Mouse (Mus musculus) embryonic facial prominence, embryonic 15.5 days (tissue): ENCODE data around the gene Gtpbp3. TPM values are rescaled to one million over a fixed set of nuclear protein-coding genes. Genes with fewer than 3 reads are reported as not detected.
A peak's percentile ranks its signal among the peaks of the same experiment; 100 is the strongest.

ENCODE experiments used
- ATAC-seq: fragments of 200-750 bp; cut with Nextera tagmentation; 2 replicates; pipeline ENCODE4 v1.8.0; 2017; ENCODE audit warnings: low read depth, moderate TSS enrichment; ENCODE audit not compliant: insufficient number of reproducible peaks, low FRiP score, low TSS enrichment
- H3K27ac ChIP-seq: fragments of 300-500 bp; sonication (generic); replicated peaks from 2 replicates; pipeline ENCODE4 v1.5.1; 2015; ENCODE audit warnings: mild to moderate bottlenecking, inconsistent platforms
- H3K27me3 ChIP-seq: fragments of 300-500 bp; sonication (generic); 2 replicates; pipeline ENCODE4 v1.6.1; 2015; ENCODE audit warnings: inconsistent platforms
- H3K36me3 ChIP-seq: fragments of 300-500 bp; sonication (generic); 2 replicates; pipeline ENCODE4 v1.6.1; 2015; ENCODE audit warnings: mild to moderate bottlenecking, inconsistent platforms
- H3K4me1 ChIP-seq: fragments of 300-500 bp; sonication (generic); 2 replicates; pipeline ENCODE4 v1.6.1; 2015; ENCODE audit warnings: inconsistent platforms
- H3K4me2 ChIP-seq: fragments of 300-500 bp; sonication (generic); replicated peaks from 2 replicates; pipeline ENCODE4 v1.6.1; 2015; ENCODE audit warnings: mild to moderate bottlenecking, inconsistent platforms
- H3K4me3 ChIP-seq: fragments of 300-500 bp; sonication (generic); replicated peaks from 2 replicates; pipeline ENCODE4 v1.5.1; 2015; ENCODE audit warnings: mild to moderate bottlenecking, inconsistent platforms
- H3K9ac ChIP-seq: fragments of 300-500 bp; sonication (generic); 2 replicates; pipeline ENCODE4 v1.6.1; 2015; ENCODE audit warnings: inconsistent platforms
- H3K9me3 ChIP-seq: fragments of 300-500 bp; sonication (generic); replicated peaks from 2 replicates; pipeline ENCODE4 v1.6.1; 2016; ENCODE audit warnings: inconsistent platforms
- WGBS: fragments of 180-500 bp; shearing (Covaris S2); methylation state at CpG from one replicate; pipeline ENCODE4 v1.1.7; 2015; 5-methylcytosine and 5-hydroxymethylcytosine counted together
- polyA plus RNA-seq: library from polyadenylated mRNA; unstranded; fragments of >200 nt; fragmentation: Nextera tagmentation; extraction: Ambion mirVana; gene quantifications from 2 replicates; pipeline ENCODE4 v1.2.1, GENCODE M21; 2015

Gene Gtpbp3
- polyA plus RNA-seq, 1 experiment from 2014 or later, result 17.3 TPM

DNA sequence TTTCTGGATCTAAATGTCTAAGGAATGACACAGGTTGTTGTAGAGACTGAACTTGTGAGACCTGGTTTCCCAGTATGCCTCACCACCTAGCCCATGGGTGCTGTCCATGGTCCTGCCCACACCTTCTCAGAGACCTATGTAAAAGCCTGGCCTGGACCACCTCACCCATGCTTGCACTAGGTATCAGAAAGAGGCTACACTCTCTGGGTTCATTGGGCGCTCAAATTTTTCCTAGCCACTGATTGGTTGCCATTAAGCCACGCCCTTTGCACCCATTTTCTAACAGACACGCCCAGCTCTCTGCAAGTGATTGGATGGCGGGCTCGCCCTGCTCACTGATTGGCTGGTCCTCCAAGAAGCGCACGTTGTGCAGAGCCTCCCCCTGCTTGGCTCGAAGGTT, 4.0 kb upstream of the Gtpbp3 start:
- no peak for ATAC-seq
- Histone ChIP-seq H3K27ac (no peak overlapping the region), H3K9ac (no peak overlapping the region), H3K9me3 (no peaks in the 10 kb centered on the region), H3K4me3 (no peak overlapping the region), H3K27me3 (no peaks in the 10 kb centered on the region), H3K36me3 (peaks cover 36% of the 10 kb centered on the region), H3K4me2 (no peak overlapping the region), H3K4me1 (peaks cover 21% of the 10 kb centered on the region)
- WGBS, result 50% methylated on average over 8 of the region's 8 CpGs

GRCm38 (mm10) chr8:71484736-71485135, 3.2 kb upstream of the Gtpbp3 start:
- peaks cover 29% of the 10 kb centered on the region for H3K4me1 ChIP-seq
- peak overlapping the region; percentile 80 for H3K4me3 ChIP-seq
- WGBS, result 91% methylated on average over 19 of the region's 19 CpGs
- no peaks in the 10 kb centered on the region for H3K9me3 ChIP-seq
- H3K4me2 ChIP-seq, result peak overlapping the region; percentile 81
- H3K36me3 ChIP-seq, result peaks cover 31% of the 10 kb centered on the region
- no peak for ATAC-seq
- H3K27me3 ChIP-seq, result no peaks in the 10 kb centered on the region
- H3K27ac ChIP-seq, result no peak overlapping the region
- peak overlapping the region; percentile 85; the same call in 1 of the 2 replicates for H3K9ac ChIP-seq

DNA sequence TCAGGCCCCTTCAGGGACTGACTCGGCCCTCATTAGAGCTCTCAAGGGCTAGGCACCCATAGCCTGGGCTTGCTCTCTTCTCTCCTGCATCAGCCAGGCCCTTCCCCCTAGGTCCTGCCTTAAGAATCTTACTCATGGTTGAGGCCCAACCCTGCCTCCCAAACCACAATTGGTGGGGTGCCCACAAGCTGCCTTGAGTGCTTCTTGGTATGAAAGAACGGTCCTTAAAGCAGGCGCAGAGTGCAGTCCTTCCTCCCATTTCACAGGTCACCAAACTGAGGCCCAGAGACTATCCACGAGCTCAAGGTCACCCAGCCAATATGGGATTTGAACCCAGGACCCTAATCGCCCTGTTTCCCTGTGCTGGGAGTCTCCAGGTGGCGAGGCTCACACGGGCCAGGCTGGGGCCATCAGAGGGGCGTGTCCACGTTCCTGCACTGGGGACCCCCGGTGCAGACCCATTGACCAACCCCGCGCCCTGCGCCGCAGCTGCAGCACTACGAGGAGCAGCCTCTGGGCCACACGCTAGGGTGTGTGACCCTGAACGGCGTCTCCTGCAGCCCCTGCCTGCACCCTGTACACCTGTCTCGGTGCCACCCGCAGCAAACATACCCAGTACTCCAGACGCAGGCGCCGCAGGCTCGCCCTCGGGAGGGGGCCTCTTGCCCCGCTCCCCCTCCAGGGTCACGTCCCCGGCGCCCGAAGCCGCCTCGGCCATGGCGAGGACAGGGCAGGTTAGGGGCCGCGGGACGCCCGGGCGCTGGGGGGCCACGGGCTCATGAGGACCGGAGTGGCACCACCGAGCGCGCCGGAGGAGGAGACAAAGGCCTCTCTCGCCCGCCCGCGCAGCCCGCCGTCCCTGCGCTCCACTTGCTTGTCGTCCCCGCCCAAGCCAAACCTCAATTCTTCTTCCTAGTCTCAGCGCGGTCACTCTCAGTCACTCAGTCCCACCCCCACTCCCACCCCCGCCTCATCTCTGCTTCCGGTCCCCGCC, 2.5 kb upstream of the Gtpbp3 start, which contains the start of gene Ano8:
TSS of gene Ano8 (minus strand) at position 822 of the 994 bp plus-strand sequence.
- Histone ChIP-seq H3K4me2 (peak within 1 kb of the TSS; percentile 81), H3K4me3 (peak within 1 kb of the TSS; percentile 80), H3K9me3 (no peaks in the 10 kb centered on the region), H3K9ac (peak within 1 kb of the TSS; percentile 85), H3K4me1 (peaks cover 34% of the 10 kb centered on the region), H3K27me3 (no peaks in the 10 kb centered on the region), H3K27ac (peak within 1 kb of the TSS; percentile 83; the same call in 1 of the 2 replicates), H3K36me3 (peaks cover 25% of the 10 kb centered on the region)
- ATAC-seq, result peak; percentile 68
- 5% methylated on average over 47 of the region's 58 CpGs for WGBS

- Histone ChIP-seq H3K27ac (peak overlapping the region; percentile 60; the same call in 1 of the 2 replicates), H3K9me3 (no peaks in the 10 kb centered on the region), H3K9ac (no peak overlapping the region), H3K36me3 (peaks cover 25% of the 10 kb centered on the region), H3K4me2 (peak overlapping the region; percentile 81), H3K27me3 (no peaks in the 10 kb centered on the region), H3K4me3 (peak overlapping the region; percentile 80), H3K4me1 (peaks cover 34% of the 10 kb centered on the region)
- 8% methylated on average over 7 of the region's 7 CpGs for WGBS
- ATAC-seq, result no peak
Measured at GRCm38 (mm10) chr8:71486136-71486529, 1.8 kb upstream of the Gtpbp3 start.

DNA sequence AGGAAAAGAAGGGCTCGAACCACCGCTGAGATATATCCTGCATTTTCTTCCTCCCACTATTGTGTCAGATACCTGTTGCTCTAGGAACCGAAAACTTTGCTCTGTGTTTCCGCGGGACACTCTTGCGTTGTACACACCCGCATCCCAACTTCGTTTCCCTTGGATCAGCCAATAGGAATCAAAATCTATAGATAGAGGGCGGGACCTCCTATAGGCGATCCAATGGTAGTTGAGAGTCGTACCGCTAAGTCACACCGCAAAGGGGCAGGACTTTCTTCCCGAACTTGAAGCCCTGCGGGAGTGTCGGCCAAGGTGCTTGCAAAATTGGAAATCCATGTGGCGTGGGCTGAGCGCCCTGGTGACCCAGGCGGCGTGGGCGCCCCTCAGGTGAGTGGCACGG, 551 bp downstream of the Gtpbp3 start:
- ATAC-seq, result peak; percentile 89
- H3K9ac ChIP-seq, result peak overlapping the region; percentile 75
- H3K4me1 ChIP-seq, result peaks cover 34% of the 10 kb centered on the region
- H3K27me3 ChIP-seq, result no peaks in the 10 kb centered on the region
- H3K9me3 ChIP-seq, result no peaks in the 10 kb centered on the region
- peak overlapping the region; percentile 72 for H3K4me3 ChIP-seq
- peaks cover 29% of the 10 kb centered on the region for H3K36me3 ChIP-seq
- under 1% methylated on average over 22 of the region's 22 CpGs for WGBS
- peak overlapping the region; percentile 100 for H3K4me2 ChIP-seq
- peak overlapping the region; percentile 96 for H3K27ac ChIP-seq

GRCm38 (mm10) chr8:71495039-71495438, 7.1 kb downstream of the Gtpbp3 start:
- peaks cover 42% of the 10 kb centered on the region for H3K36me3 ChIP-seq
- no peak overlapping the region for H3K9ac ChIP-seq
- H3K27ac ChIP-seq, result peak overlapping the region; percentile 65
- no peaks in the 10 kb centered on the region for H3K27me3 ChIP-seq
- peak overlapping the region; percentile 31; the same call in 1 of the 2 replicates for H3K4me2 ChIP-seq
- peak; percentile 27; the same call in 1 of the 2 replicates for ATAC-seq
- no peaks in the 10 kb centered on the region for H3K9me3 ChIP-seq
- H3K4me1 ChIP-seq, result peaks cover 42% of the 10 kb centered on the region
- WGBS, result 9% methylated on average over 16 of the region's 16 CpGs
- H3K4me3 ChIP-seq, result 0 out of 2 replicates have a peak overlapping the region, but pooled peaks have one; percentile 11

DNA sequence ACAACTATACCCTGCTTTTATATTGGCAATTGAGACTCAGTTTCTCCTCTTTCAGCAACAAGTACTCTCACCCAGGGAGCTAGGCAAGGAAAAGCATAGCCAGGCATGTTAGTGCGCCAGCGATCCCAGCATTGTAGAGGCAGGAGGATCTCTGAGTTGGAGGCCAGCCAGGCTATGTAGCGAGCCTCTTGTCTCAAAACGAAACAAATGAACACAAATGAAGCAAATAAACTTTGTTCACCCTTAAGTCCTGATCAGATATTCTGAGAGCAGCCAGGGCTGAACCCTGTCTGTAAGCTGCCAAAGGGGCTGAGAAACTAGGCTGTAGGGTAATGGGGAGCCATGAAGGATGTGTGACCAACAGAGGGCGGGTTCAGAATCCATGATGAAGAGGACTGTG, 7.9 kb downstream of the Gtpbp3 start:
- H3K36me3 ChIP-seq, result peaks cover 38% of the 10 kb centered on the region
- H3K4me2 ChIP-seq, result no peak overlapping the region
- no peak overlapping the region for H3K9ac ChIP-seq
- peak overlapping the region; percentile 65 for H3K27ac ChIP-seq
- no peak for ATAC-seq
- H3K4me3 ChIP-seq, result no peak overlapping the region
- no peaks in the 10 kb centered on the region for H3K27me3 ChIP-seq
- H3K4me1 ChIP-seq, result peaks cover 39% of the 10 kb centered on the region
- 92% methylated on average over 5 of the region's 5 CpGs for WGBS
- H3K9me3 ChIP-seq, result no peaks in the 10 kb centered on the region

- Histone ChIP-seq H3K9me3 (no peaks in the 10 kb centered on the region), H3K36me3 (peaks cover 31% of the 10 kb centered on the region), H3K27ac (peak overlapping the region; percentile 65), H3K4me3 (no peak overlapping the region), H3K27me3 (no peaks in the 10 kb centered on the region), H3K4me2 (no peak overlapping the region), H3K9ac (no peak overlapping the region), H3K4me1 (peaks cover 39% of the 10 kb centered on the region)
- WGBS, result 26% methylated on average over 11 of the region's 11 CpGs
- no peak for ATAC-seq
Measured at GRCm38 (mm10) chr8:71496481-71496880, 8.6 kb downstream of the Gtpbp3 start.

- Histone ChIP-seq H3K4me3 (no peak overlapping the region), H3K9ac (no peak overlapping the region), H3K9me3 (no peaks in the 10 kb centered on the region), H3K4me2 (no peak overlapping the region), H3K36me3 (peaks cover 24% of the 10 kb centered on the region), H3K4me1 (peaks cover 39% of the 10 kb centered on the region), H3K27me3 (no peaks in the 10 kb centered on the region), H3K27ac (no peak overlapping the region)
- 93% methylated on average over 1 of the region's 1 CpGs for WGBS
- ATAC-seq, result no peak
Measured at GRCm38 (mm10) chr8:71497077-71497645, 9.3 kb downstream of the Gtpbp3 start.

DNA sequence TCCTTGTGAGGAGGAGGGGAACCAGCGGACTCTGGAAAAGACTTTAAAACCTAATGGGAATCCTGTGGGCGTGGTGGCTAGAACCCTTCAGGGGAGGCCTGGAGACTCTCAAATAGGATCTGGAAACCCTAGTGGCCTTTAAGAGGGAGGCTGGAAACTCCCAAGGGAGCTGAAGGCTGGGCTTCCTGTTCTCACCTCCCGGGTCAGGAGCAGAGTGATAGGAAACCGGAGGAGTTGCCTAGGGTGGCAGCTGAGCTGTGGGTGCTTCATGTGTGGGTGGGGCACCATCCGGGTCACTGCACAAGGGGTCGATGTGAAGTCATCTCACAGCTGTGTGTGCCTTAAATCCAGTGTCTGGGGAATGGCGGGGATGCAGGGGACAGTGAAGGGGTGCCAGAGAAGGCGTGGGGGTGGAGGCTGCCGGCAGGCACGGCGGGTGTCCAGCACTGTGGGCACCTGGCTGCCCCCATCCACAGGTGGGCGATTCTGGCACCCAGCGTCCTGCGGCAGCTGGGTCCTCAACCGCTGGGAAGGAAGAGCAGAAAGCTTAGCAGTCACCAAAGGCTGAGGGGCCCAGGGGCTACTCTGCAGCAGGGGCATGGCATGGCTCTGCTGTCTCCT, 10.1 kb downstream of the Gtpbp3 start:
- Histone ChIP-seq H3K9me3 (no peaks in the 10 kb centered on the region), H3K9ac (no peak overlapping the region), H3K36me3 (peaks cover 16% of the 10 kb centered on the region; the same call in 1 of the 2 replicates), H3K4me1 (peaks cover 39% of the 10 kb centered on the region), H3K27ac (0 out of 2 replicates have a peak overlapping the region, but pooled peaks have one; percentile 48), H3K27me3 (no peaks in the 10 kb centered on the region), H3K4me3 (no peak overlapping the region), H3K4me2 (no peak overlapping the region)
- WGBS, result 23% methylated on average over 15 of the region's 15 CpGs
- no peak for ATAC-seq
